Mouse (Mus musculus) hindbrain, embryonic 15.5 days (tissue): ENCODE data around the gene Dnaja3. TPM values are rescaled to one million over a fixed set of nuclear protein-coding genes. Genes with fewer than 3 reads are reported as not detected.

ENCODE experiments used
- ATAC-seq: fragments of 200-750 bp; cut with Nextera tagmentation; 2 replicates; pipeline ENCODE4 v1.8.0; 2017; ENCODE audit warnings: low read depth, moderate number of reproducible peaks, moderate TSS enrichment; ENCODE audit not compliant: low FRiP score
- H3K27ac ChIP-seq: fragments of 300-500 bp; sonication (generic); replicated peaks from 2 replicates; pipeline ENCODE4 v1.5.1; 2015; ENCODE audit warnings: mild to moderate bottlenecking, inconsistent platforms
- H3K27me3 ChIP-seq: fragments of 300-500 bp; sonication (generic); 2 replicates; pipeline ENCODE4 v1.6.1; 2015; ENCODE audit warnings: control low read depth, inconsistent platforms
- H3K36me3 ChIP-seq: fragments of 300-500 bp; sonication (generic); 2 replicates; pipeline ENCODE4 v1.6.1; 2015; ENCODE audit warnings: control low read depth, inconsistent platforms
- H3K4me1 ChIP-seq: fragments of 300-500 bp; sonication (generic); replicated peaks from 2 replicates; pipeline ENCODE4 v1.6.1; 2015; ENCODE audit warnings: control low read depth, inconsistent platforms
- H3K4me2 ChIP-seq: fragments of 300-500 bp; sonication (generic); 2 replicates; pipeline ENCODE4 v1.6.1; 2015; ENCODE audit warnings: moderate library complexity, mild to moderate bottlenecking, inconsistent platforms
- H3K4me3 ChIP-seq: fragments of 300-500 bp; sonication (generic); 2 replicates; pipeline ENCODE4 v1.5.1; 2015; ENCODE audit warnings: mild to moderate bottlenecking, inconsistent platforms
- H3K9ac ChIP-seq: fragments of 300-500 bp; sonication (generic); 2 replicates; pipeline ENCODE4 v1.6.1; 2015; ENCODE audit warnings: inconsistent platforms
- H3K9me3 ChIP-seq: fragments of 300-500 bp; sonication (generic); 2 replicates; pipeline ENCODE4 v1.6.1; 2016; ENCODE audit warnings: control low read depth, inconsistent platforms
- WGBS: fragments of 180-500 bp; shearing (Covaris S2); methylation state at CpG from one replicate; pipeline ENCODE4 v1.1.7; 2015; 5-methylcytosine and 5-hydroxymethylcytosine counted together
- polyA plus RNA-seq: library from polyadenylated mRNA; unstranded; fragments of >200 nt; fragmentation: Nextera tagmentation; extraction: Ambion mirVana; gene quantifications from 2 replicates; pipeline ENCODE4 v1.2.1, GENCODE M21; 2015

Gene Dnaja3
- polyA plus RNA-seq, 1 experiment from 2014 or later = 63.9 TPM

- H3K4me3 ChIP-seq = no peak overlapping the region
- no peak for ATAC-seq
- 72% methylated on average over 9 of the region's 9 CpGs for WGBS
Observed at GRCm38 (mm10) chr16:4656571-4657081, 16.8 kb downstream of the Dnaja3 start.

DNA sequence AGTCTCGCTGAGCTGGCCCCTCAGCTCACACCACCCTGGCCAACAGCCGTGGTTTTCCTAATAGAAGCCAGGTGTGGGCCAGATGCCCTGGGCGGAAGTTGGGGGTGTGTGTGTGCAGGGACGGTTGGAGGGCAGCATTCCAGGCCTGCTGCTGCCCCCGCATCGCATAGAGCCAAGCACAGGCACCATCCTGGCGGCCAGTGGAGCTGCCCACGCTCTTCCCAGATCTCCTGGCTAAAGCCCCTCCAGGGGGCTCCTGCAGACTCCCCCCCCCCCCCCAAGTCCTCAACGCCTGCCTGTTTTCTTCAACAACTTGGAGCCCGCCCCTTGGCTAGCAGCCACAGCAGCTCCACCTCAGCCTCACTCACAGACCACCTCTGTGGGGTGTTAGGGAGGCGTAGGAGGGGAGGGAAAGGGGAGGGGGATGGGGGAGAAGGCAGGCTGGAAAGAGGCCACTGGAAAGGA is 19.0 kb downstream of the Dnaja3 start:
- no peak overlapping the region for H3K4me3 ChIP-seq
- peak; percentile 70 for ATAC-seq

More at GRCm38 (mm10) chr16:4656571-4657081, 16.8 kb downstream of the Dnaja3 start:
- H3K9ac ChIP-seq = no peak overlapping the region
- no peaks in the 10 kb centered on the region for H3K9me3 ChIP-seq
- peaks cover 9% of the 10 kb centered on the region for H3K36me3 ChIP-seq
- H3K4me1 ChIP-seq = peaks cover 17% of the 10 kb centered on the region
- no peaks in the 10 kb centered on the region for H3K27me3 ChIP-seq
- H3K4me2 ChIP-seq = no peak overlapping the region
- H3K27ac ChIP-seq = no peak overlapping the region

DNA sequence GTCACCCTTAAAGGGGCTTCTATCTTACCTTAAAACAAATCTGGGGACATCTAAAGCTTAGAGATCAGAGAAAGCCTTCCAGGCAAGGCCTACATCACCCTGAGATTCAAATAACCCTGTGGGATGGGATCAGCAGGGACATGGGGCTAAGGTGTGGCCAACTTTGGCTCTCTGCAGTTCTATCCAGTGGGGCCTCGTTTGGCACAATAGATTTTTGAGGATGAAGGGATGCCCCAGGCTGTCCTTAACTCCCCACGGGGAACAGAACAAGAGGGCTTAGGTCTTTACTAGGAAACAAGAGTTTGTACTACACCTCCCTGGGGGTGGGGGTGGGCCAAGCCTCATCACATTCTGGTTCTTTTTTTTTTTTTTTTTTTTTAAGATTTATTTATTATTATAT is 19.5 kb downstream of the Dnaja3 start:
- 25% methylated on average over 2 of the region's 2 CpGs for WGBS
- Histone ChIP-seq H3K4me3 (no peak overlapping the region), H3K36me3 (peaks cover 14% of the 10 kb centered on the region), H3K27ac (peak overlapping the region; percentile 40), H3K4me1 (peaks cover 17% of the 10 kb centered on the region), H3K4me2 (no peak overlapping the region), H3K27me3 (no peaks in the 10 kb centered on the region), H3K9ac (no peak overlapping the region), H3K9me3 (no peaks in the 10 kb centered on the region)
- ATAC-seq = no peak

More for the DNA sequence above, 19.0 kb downstream of the Dnaja3 start:
- H3K9me3 ChIP-seq = no peaks in the 10 kb centered on the region
- no peaks in the 10 kb centered on the region for H3K27me3 ChIP-seq
- no peak overlapping the region for H3K9ac ChIP-seq
- peak overlapping the region; percentile 40; the same call in 1 of the 2 replicates for H3K27ac ChIP-seq
- H3K4me1 ChIP-seq = peaks cover 17% of the 10 kb centered on the region
- WGBS = 31% methylated on average over 11 of the region's 11 CpGs
- H3K36me3 ChIP-seq = peaks cover 14% of the 10 kb centered on the region
- H3K4me2 ChIP-seq = no peak overlapping the region

DNA sequence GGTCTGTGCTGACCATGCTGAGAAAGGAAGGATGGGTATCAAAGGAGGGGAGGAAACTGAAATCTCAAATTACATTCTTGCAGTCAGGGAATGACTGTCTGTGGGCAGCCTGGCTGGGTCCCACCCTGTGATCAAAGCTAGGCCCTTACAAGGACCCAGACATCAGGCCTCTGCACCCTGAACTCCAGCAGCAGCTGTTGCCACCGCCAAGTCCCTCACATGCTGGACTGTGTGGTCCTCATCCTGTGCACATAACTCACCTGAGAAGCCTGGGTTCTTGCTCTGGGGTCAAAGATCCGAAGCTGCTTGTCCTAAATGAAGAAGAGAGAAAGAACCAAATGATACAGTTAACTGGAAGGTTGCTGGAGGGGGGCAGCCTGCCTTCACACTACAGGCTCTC is 21.8 kb downstream of the Dnaja3 start:
- Histone ChIP-seq H3K27me3 (no peaks in the 10 kb centered on the region), H3K27ac (no peak overlapping the region), H3K4me3 (no peak overlapping the region), H3K9me3 (no peaks in the 10 kb centered on the region), H3K9ac (no peak overlapping the region), H3K4me2 (no peak overlapping the region), H3K4me1 (peaks cover 8% of the 10 kb centered on the region), H3K36me3 (peaks cover 23% of the 10 kb centered on the region)
- no peak for ATAC-seq
- 78% methylated on average over 2 of the region's 2 CpGs for WGBS

DNA sequence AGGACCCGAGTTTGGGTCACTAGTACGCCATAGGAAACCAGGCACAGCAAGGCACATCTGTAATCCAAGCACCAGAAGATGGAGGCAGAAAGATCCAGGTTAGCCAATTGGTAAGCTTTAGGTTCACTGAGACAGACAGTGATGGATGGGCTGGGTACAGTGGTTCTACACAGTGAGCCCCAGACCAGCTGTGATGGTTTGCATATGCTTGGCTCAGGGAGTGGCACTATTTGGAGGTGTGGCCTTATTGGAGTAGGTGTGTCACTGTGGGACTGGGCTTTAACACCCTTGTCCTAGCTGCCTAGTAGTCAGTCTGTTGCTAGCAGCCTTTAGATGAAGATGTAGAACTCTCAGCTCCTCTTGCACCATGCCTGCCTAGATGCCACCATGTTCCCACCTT is 24.0 kb downstream of the Dnaja3 start:
- H3K27ac ChIP-seq = no peak overlapping the region
- H3K36me3 ChIP-seq = peaks cover 27% of the 10 kb centered on the region
- ATAC-seq = no peak
- no peaks in the 10 kb centered on the region for H3K9me3 ChIP-seq
- peaks cover 7% of the 10 kb centered on the region for H3K4me1 ChIP-seq
- H3K4me3 ChIP-seq = no peak overlapping the region
- no peak overlapping the region for H3K9ac ChIP-seq
- H3K27me3 ChIP-seq = no peaks in the 10 kb centered on the region
- H3K4me2 ChIP-seq = no peak overlapping the region
- WGBS = 86% methylated on average over 2 of the region's 2 CpGs

DNA sequence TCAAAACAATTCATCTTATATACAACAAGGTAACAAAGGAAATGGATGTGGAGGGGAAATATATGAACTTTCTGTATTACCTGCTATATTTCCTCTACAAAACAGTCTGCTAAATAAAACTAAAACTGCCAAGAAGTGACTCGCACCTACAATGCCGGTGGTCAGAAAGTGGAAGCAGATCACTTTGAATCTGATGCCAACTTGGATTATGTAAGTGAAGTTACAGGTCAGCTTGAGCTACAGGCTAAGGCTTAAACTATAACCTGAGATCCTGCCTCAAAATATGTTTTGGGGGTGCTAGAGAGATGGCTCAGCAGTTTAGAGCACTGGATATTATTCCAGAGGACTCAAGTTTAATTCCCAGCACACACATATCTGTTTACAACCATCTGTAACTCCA is 25.9 kb downstream of the Dnaja3 start:
- WGBS = 93% methylated on average over 2 of the region's 2 CpGs
- Histone ChIP-seq H3K36me3 (peaks cover 38% of the 10 kb centered on the region), H3K27me3 (no peaks in the 10 kb centered on the region), H3K4me2 (no peak overlapping the region), H3K9me3 (no peaks in the 10 kb centered on the region), H3K4me3 (no peak overlapping the region), H3K9ac (no peak overlapping the region), H3K4me1 (no peaks in the 10 kb centered on the region), H3K27ac (no peak overlapping the region)
- no peak for ATAC-seq

DNA sequence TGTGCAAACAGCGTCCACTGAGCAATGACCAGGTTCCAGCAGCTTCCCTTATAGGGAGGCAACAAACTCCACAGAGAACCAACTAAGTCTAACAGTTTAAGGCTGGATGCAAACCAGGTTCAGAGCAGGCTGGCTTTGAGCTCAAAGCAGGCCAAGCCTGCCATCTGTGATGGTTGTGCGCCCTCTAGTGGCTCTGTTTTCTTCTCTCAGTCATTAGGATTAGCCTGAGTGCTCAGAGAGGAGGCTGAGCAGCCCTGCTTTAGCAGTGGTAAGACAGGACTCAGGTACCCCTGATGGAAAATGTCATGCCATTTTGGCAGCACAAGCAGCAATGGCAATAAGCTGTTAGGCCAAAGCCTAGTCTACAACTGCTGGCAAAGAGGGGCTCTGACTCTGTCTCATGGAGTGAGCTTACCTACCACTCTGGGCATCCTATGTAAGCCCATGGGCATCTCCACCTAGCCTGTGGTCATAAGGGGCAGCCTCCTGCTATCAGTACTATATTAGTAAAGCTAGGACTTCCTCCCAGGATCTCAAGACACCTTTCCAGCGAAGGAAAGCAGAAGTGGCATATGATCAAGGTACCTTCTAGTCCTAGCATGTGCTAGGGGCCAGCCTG is 27.5 kb downstream of the Dnaja3 start:
- no peak overlapping the region for H3K4me2 ChIP-seq
- no peak overlapping the region for H3K9ac ChIP-seq
- peak; percentile 90; the same call in 1 of the 2 replicates for ATAC-seq
- H3K4me1 ChIP-seq = no peaks in the 10 kb centered on the region
- H3K4me3 ChIP-seq = no peak overlapping the region
- no peaks in the 10 kb centered on the region for H3K27me3 ChIP-seq
- peaks cover 28% of the 10 kb centered on the region for H3K36me3 ChIP-seq
- H3K9me3 ChIP-seq = no peaks in the 10 kb centered on the region
- WGBS = 35% methylated on average over 3 of the region's 3 CpGs
- no peak overlapping the region for H3K27ac ChIP-seq

DNA sequence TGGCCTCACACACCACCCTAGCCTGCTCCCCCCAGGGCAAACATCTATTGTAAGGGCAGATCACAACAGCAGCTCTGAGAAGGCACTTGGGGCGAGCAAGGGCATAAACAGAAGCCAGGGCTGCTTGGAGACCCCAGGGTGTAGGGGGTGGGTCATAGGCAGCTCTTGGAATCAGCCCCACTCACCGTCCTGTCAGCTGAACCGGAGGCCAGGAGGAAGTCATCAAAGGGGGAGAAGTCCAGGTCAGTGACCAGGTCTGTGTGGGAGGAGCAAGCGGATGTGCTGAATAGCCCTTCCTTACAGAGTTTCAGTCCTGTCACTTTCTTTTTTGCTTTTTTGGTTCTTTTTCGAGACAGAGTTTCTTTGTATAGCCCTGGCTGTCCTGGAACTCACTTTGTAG is 30.5 kb downstream of the Dnaja3 start:
- H3K9ac ChIP-seq = no peak overlapping the region
- no peak overlapping the region for H3K4me3 ChIP-seq
- 82% methylated on average over 5 of the region's 5 CpGs for WGBS
- H3K9me3 ChIP-seq = no peaks in the 10 kb centered on the region
- no peak overlapping the region for H3K4me2 ChIP-seq
- H3K27ac ChIP-seq = no peak overlapping the region
- no peaks in the 10 kb centered on the region for H3K4me1 ChIP-seq
- no peaks in the 10 kb centered on the region for H3K27me3 ChIP-seq
- peaks cover 34% of the 10 kb centered on the region for H3K36me3 ChIP-seq
- no peak for ATAC-seq

DNA sequence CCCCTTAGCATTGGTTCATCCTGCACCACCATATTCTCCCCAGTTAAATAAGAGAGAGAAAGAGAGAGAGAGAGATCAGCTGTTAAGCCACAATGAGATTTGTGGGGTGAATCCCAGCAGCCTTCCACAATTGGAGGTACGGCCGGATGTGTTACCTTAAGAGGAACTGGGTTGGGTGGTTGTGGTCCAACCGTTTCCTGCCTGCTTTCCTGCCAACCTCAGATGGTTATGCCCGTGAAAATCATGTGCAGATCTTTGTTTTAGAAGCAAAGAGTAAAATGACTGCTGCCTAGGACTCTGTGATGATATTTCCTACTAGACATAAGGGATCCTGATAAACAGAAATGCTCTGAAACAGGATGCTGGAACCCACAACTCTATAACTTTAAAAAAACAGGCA is 34.3 kb downstream of the Dnaja3 start:
- Histone ChIP-seq H3K27ac (no peak overlapping the region), H3K4me3 (no peak overlapping the region), H3K36me3 (peaks cover 29% of the 10 kb centered on the region), H3K27me3 (no peaks in the 10 kb centered on the region), H3K4me2 (no peak overlapping the region), H3K9ac (no peak overlapping the region), H3K4me1 (peaks cover 14% of the 10 kb centered on the region), H3K9me3 (no peaks in the 10 kb centered on the region)
- 86% methylated on average over 4 of the region's 4 CpGs for WGBS
- no peak for ATAC-seq

- peaks cover 14% of the 10 kb centered on the region for H3K4me1 ChIP-seq
- H3K27me3 ChIP-seq = no peaks in the 10 kb centered on the region
- ATAC-seq = no peak
- H3K36me3 ChIP-seq = peaks cover 17% of the 10 kb centered on the region
- H3K27ac ChIP-seq = no peak overlapping the region
- H3K9me3 ChIP-seq = no peaks in the 10 kb centered on the region
- H3K9ac ChIP-seq = no peak overlapping the region
- no peak overlapping the region for H3K4me2 ChIP-seq
- no peak overlapping the region for H3K4me3 ChIP-seq
- WGBS = 92% methylated on average over 5 of the region's 5 CpGs
Observed at GRCm38 (mm10) chr16:4676836-4677235, 37.0 kb downstream of the Dnaja3 start.

DNA sequence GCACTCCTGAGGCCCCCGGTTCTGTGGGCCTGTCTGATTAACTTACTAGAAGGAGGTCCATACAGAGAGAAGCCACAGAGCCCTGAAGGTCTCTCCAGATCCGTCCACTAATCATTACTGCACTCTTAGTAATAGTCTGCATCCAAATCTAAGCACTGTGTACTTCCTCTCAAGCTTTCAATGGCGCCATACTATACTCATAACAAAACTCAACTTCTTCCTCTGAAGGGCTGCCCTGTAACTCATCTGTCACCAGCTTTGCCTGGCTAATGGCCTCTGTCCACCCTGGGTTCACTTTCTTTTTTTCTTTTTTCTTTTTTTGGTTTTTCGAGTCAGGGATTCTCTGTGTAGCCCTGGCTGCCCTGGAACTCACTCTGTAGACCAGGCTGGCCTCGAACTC is 38.3 kb downstream of the Dnaja3 start:
- peaks cover 18% of the 10 kb centered on the region for H3K4me1 ChIP-seq

DNA sequence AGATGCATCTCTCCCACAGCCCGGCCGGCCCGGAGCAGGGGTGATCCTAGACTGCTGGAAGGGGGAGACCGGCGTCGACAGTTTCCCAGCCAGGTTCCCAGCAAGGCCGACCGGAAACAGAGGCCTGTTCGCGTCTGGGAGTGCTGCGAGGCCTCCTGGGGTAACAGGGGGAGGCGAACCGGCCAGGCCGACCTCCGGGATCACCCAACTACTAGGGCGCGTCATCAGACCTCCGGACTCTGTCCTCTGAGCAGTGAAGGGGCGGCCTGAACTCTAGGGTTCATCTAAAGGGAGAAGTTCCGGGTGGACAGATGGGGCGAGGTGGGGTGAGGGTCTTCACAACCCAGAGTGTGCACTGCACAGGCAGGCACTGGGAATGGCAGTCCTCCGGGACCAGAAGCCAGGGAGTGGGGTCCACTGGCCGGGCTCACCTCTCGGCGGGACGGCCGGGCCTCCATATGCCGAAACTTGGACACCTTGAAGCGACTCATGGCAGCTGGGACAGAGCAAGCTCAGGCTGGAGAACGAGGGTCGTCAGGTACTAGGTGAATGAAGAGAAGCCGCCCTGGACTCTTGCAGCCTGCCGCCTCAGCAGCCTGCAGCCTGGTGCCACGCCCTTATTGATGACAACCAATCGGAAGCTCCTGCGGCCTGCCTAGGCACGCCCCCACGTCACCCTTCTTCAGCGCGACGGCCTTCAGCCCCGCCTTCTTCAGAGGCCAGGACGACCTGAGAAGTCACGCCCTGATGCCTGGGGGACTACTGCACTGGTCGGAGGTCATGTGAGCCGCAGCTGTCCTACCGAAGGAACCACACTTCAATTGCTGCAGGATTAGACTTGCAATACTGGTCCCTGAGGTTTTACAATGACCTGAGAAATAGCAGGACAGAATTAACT is 39.6 kb downstream of the Dnaja3 start, which contains the start of gene Coro7:
Gene Coro7 (minus strand): TSS at position 657 of the 898 bp plus-strand sequence.
- H3K9ac ChIP-seq = peak within 1 kb of the TSS; percentile 72
- peaks cover 21% of the 10 kb centered on the region for H3K4me1 ChIP-seq
- ATAC-seq = peak; percentile 90
- no peaks in the 10 kb centered on the region for H3K9me3 ChIP-seq
- peaks cover 17% of the 10 kb centered on the region for H3K36me3 ChIP-seq
- under 1% methylated on average over 45 of the region's 47 CpGs for WGBS
- H3K27ac ChIP-seq = peak within 1 kb of the TSS; percentile 60; the same call in 1 of the 2 replicates
- no peaks in the 10 kb centered on the region for H3K27me3 ChIP-seq
- peak within 1 kb of the TSS; percentile 89 for H3K4me2 ChIP-seq
- H3K4me3 ChIP-seq = peak within 1 kb of the TSS; percentile 67

More for the DNA sequence above, 38.3 kb downstream of the Dnaja3 start:
- Histone ChIP-seq H3K4me3 (no peak overlapping the region; the same call in 1 of the 2 replicates), H3K9ac (no peak overlapping the region), H3K9me3 (no peaks in the 10 kb centered on the region), H3K27ac (no peak overlapping the region), H3K27me3 (no peaks in the 10 kb centered on the region), H3K36me3 (peaks cover 17% of the 10 kb centered on the region), H3K4me2 (peak overlapping the region; percentile 89)
- 91% methylated on average over 5 of the region's 5 CpGs for WGBS
- no peak for ATAC-seq
